Mouse (Mus musculus) hindbrain, embryonic 13.5 days (tissue): ENCODE measurements at regions not wholly inside any gene's neighbourhood (a gene's known extent, or its start where the extent isn't known, plus 50 kb on each side); places are given as distances from the start of the nearest gene placed in this dataset.

Experiments
- ATAC-seq: fragments of 200-750 bp; cut with Nextera tagmentation; 2 replicates; pipeline ENCODE4 v1.8.0; 2017; ENCODE audit warnings: moderate TSS enrichment; ENCODE audit not compliant: low FRiP score
- H3K27ac ChIP-seq: fragments of 300-500 bp; sonication (generic); 2 replicates; pipeline ENCODE4 v1.5.1; 2015; ENCODE audit warnings: inconsistent platforms, mild to moderate bottlenecking, moderate library complexity
- H3K27me3 ChIP-seq: fragments of 300-500 bp; sonication (generic); 2 replicates; pipeline ENCODE4 v1.6.1; 2015; ENCODE audit warnings: mild to moderate bottlenecking, inconsistent platforms
- H3K36me3 ChIP-seq: fragments of 300-500 bp; sonication (generic); 2 replicates; pipeline ENCODE4 v1.6.1; 2015; ENCODE audit warnings: mild to moderate bottlenecking, inconsistent platforms
- H3K4me1 ChIP-seq: fragments of 300-500 bp; sonication (generic); replicated peaks from 2 replicates; pipeline ENCODE4 v1.6.1; 2015; ENCODE audit warnings: inconsistent platforms
- H3K4me2 ChIP-seq: fragments of 300-500 bp; sonication (generic); 2 replicates; pipeline ENCODE4 v1.6.1; 2015; ENCODE audit warnings: inconsistent platforms, mild to moderate bottlenecking, moderate library complexity
- H3K4me3 ChIP-seq: fragments of 300-500 bp; sonication (generic); 2 replicates; pipeline ENCODE4 v1.5.1; 2015; ENCODE audit warnings: mild to moderate bottlenecking, inconsistent platforms
- H3K9ac ChIP-seq: fragments of 300-500 bp; sonication (generic); 2 replicates; pipeline ENCODE4 v1.6.1; 2015; ENCODE audit warnings: mild to moderate bottlenecking, inconsistent platforms
- H3K9me3 ChIP-seq: fragments of 300-500 bp; sonication (generic); 2 replicates; pipeline ENCODE4 v1.6.1; 2016; ENCODE audit warnings: inconsistent platforms
- whole genome bisulfite sequencing: fragments of 180-500 bp; shearing (Covaris S2); methylation state at CpG from one replicate; pipeline ENCODE4 v1.1.7; 2015; 5-methylcytosine and 5-hydroxymethylcytosine counted together

DNA sequence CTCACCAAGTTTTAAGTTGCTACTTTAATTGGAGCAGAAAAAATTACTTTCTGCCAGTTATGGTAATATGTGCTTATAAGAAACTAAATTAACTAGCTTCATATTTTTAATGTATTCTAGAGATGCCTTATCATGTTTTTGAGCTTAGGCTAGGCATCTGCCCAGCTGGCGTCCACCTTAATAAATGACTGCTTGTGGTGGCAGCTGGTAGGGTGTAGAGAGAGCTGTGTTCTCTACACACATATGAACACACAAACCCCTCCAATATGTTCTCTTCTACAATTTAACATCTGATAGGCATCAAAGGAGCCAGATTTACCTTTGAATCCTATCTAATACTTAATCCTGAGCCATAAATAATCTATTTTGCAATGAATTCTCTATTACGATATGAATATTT, 173.4 kb downstream of the Gm4340 start:
- Histone ChIP-seq H3K27ac (no peak overlapping the region), H3K4me3 (no peak overlapping the region), H3K4me2 (no peak overlapping the region), H3K9me3 (no peaks in the 10 kb centered on the region), H3K36me3 (no peaks in the 10 kb centered on the region), H3K9ac (no peak overlapping the region), H3K27me3 (no peaks in the 10 kb centered on the region), H3K4me1 (no peaks in the 10 kb centered on the region)
- 86% methylated on average over 2 of the region's 2 CpGs for WGBS
- ATAC-seq, result no peak

DNA sequence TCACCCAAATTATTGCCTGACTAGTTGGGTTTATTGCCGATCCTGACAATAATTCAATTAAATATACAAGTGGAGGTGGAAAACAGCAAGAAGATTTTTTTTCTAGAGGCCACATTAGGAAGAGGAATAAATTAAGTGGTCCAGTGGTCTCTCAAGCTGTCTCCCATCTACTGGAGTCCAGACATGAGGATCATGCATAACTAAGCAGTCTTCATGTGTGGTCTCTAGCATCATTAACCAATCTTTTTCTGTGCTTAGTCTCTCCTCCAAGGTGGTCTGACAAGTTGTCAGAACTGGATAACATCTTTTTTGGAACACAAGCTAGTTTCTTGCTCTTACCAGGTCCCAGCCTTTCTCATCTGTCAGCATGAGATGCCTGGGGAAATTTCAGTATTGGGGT, 180.7 kb downstream of the Gm4340 start:
- no peak overlapping the region for H3K27ac ChIP-seq
- no peak overlapping the region for H3K4me2 ChIP-seq
- no peaks in the 10 kb centered on the region for H3K4me1 ChIP-seq
- WGBS, result 63% methylated on average over 1 of the region's 1 CpGs
- H3K4me3 ChIP-seq, result no peak overlapping the region
- no peak for ATAC-seq
- H3K36me3 ChIP-seq, result no peaks in the 10 kb centered on the region
- no peak overlapping the region for H3K9ac ChIP-seq
- H3K27me3 ChIP-seq, result no peaks in the 10 kb centered on the region
- H3K9me3 ChIP-seq, result no peaks in the 10 kb centered on the region

DNA sequence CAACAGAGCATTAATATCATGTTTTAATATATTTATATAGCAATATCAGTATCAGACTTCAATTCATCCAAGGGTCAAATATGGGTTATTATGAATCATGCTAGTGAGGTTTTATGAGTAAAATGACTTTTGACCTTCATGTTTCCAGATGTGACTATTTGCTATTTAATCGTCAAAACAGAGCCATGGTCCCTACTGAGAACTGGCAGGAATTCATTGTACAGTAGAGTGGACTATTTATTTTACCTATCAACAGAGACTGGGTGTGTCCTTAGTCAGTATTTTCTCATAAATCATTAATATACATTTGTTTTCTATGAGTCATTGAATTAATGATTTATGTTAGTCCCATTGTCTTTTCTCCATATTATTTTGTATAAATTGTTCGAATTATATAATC, 194.4 kb downstream of the Gm4340 start:
- H3K4me1 ChIP-seq, result no peaks in the 10 kb centered on the region
- H3K9ac ChIP-seq, result no peak overlapping the region
- WGBS, result 77% methylated on average over 2 of the region's 2 CpGs
- H3K9me3 ChIP-seq, result no peaks in the 10 kb centered on the region
- no peak overlapping the region for H3K27ac ChIP-seq
- H3K27me3 ChIP-seq, result no peaks in the 10 kb centered on the region
- H3K36me3 ChIP-seq, result no peaks in the 10 kb centered on the region
- no peak overlapping the region for H3K4me2 ChIP-seq
- ATAC-seq, result no peak
- no peak overlapping the region for H3K4me3 ChIP-seq

DNA sequence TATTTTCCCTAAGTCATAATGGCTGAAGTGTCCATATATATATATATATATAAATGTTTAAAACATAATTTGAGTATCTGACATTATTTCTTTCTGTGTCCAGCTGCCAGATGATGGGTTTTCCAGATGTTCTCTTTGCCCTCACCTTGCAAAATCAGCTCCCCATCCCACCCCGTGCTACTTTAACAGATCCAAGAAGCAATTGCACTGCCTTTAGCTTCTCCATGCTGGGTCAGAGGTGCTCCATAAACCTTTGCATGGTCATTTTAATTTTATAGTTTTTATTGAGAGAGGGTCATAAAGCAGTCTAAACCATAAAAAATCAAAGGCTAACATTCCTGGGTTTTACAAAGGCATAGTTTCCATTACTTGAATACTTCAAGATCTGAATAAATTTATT, 201.9 kb downstream of the Gm4340 start:
- Histone ChIP-seq H3K4me1 (no peaks in the 10 kb centered on the region), H3K27me3 (no peaks in the 10 kb centered on the region), H3K4me3 (no peak overlapping the region), H3K36me3 (no peaks in the 10 kb centered on the region), H3K4me2 (no peak overlapping the region), H3K27ac (no peak overlapping the region), H3K9me3 (no peaks in the 10 kb centered on the region), H3K9ac (no peak overlapping the region)
- 69% methylated on average over 1 of the region's 1 CpGs for WGBS
- no peak for ATAC-seq

DNA sequence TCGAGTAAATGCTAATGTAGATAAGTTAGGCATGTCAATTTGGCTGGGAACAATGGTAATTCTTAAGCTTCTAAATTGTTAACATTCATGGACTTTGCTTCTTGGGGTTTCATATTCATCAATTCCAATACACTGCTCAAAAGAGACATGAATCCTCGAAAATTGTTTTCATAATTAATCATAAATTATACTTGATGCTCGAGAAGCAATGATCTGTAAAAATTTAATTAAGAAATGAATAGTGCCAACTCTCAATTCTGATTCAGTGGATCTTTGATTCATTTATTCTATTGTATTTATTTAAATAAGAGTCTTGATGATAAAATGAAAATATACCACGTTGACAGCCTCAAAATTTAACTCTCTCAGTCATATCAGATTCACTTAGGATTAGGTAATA, 214.9 kb downstream of the Gm4340 start:
- no peak overlapping the region for H3K4me2 ChIP-seq
- WGBS, result 58% methylated on average over 4 of the region's 4 CpGs
- no peak for ATAC-seq
- no peaks in the 10 kb centered on the region for H3K27me3 ChIP-seq
- H3K9ac ChIP-seq, result no peak overlapping the region
- H3K9me3 ChIP-seq, result no peaks in the 10 kb centered on the region
- H3K4me1 ChIP-seq, result no peaks in the 10 kb centered on the region
- H3K36me3 ChIP-seq, result no peaks in the 10 kb centered on the region
- H3K27ac ChIP-seq, result no peak overlapping the region
- H3K4me3 ChIP-seq, result no peak overlapping the region

DNA sequence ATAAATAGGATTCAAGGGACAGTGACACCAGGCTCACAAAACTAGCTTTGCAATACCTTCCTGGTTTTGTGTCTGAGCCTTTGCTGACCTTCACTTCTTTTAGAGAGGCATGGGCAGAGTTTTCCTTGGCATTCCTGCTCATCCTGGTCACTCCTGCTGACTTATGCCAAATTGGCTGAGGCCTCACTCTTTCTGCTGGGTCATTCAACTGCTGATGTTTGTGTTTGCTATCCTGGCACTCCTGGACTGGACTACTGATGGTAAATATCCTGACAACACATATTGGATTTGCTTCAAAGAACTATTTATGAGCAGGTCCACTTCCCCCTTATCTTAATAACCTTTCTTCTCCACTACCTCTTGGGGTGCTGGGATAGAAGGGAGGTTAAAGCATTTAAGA, 228.7 kb downstream of the Gm4340 start:
- Histone ChIP-seq H3K4me2 (no peak overlapping the region), H3K4me3 (no peak overlapping the region), H3K9ac (no peak overlapping the region), H3K27ac (no peak overlapping the region), H3K4me1 (no peaks in the 10 kb centered on the region), H3K9me3 (peaks cover 3% of the 10 kb centered on the region), H3K36me3 (no peaks in the 10 kb centered on the region), H3K27me3 (no peaks in the 10 kb centered on the region)
- ATAC-seq, result no peak

DNA sequence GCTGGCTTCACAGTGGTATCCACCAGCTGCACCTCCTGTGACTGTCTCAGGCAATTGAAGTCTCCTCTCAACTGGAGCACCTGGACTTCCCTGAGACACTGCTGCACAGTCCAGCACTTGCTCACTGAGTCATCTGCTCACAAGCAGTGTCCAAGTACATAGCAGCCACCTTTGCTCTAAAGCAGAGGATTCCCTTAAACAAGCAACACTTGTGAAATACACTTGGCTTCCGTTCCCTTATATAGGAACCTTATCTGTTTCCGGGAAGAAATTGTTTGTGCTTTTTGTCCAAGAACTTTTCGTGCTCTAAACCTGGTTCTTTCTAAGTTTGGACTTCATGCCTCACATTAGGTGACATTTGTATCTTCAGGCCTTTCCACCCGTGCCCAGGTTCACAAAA, 229.3 kb downstream of the Gm4340 start:
- Histone ChIP-seq H3K9me3 (peaks cover 3% of the 10 kb centered on the region), H3K9ac (no peak overlapping the region), H3K4me2 (no peak overlapping the region), H3K36me3 (no peaks in the 10 kb centered on the region), H3K27ac (no peak overlapping the region), H3K4me3 (no peak overlapping the region), H3K4me1 (no peaks in the 10 kb centered on the region), H3K27me3 (no peaks in the 10 kb centered on the region)
- ATAC-seq, result no peak
- 88% methylated on average over 4 of the region's 4 CpGs for WGBS

DNA sequence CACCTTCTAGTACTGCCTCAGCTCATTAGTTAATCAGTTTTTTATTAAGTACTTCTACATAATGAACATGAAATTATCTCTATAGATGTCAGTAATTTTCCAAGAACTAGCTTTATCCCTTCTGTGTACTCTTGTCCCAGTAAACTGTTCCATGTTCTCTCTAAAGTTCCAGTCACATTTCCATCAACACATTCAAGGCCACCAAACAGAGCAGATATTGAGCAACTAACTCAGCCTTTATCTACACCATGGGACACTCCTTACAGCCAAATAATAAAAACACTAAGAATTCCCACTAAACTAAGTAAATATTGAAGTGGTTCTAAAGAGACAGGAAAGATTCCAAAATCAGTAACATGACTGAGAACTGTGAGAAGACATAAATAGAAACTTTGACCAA, 229.9 kb downstream of the Gm4340 start:
- Histone ChIP-seq H3K36me3 (no peaks in the 10 kb centered on the region), H3K4me3 (no peak overlapping the region), H3K9ac (no peak overlapping the region), H3K27ac (no peak overlapping the region), H3K27me3 (no peaks in the 10 kb centered on the region), H3K4me1 (no peaks in the 10 kb centered on the region), H3K4me2 (no peak overlapping the region), H3K9me3 (peaks cover 3% of the 10 kb centered on the region)
- no peak for ATAC-seq

DNA sequence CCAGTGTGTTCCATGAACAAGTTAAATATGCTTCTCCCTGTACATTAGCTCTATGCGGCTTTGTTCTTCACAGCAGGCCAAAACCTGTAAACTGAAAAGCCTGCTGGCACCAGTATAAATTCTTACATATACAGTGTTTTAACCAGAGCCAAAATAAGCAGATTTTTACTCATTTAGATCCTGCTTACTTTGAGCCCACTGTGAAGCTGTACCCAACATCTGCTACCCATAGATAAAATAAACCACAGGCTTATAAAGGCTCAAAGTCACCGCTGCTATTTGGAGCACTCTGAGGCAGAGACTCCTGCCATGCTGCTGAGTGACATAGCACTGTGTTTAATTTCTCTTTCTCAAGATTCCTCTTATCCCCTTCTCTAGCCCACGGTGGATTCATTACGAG, 251.1 kb downstream of the Gm4340 start:
- no peak for ATAC-seq
- H3K9ac ChIP-seq, result no peak overlapping the region
- no peaks in the 10 kb centered on the region for H3K9me3 ChIP-seq
- H3K4me3 ChIP-seq, result no peak overlapping the region
- H3K4me2 ChIP-seq, result no peak overlapping the region
- no peaks in the 10 kb centered on the region for H3K36me3 ChIP-seq
- H3K4me1 ChIP-seq, result no peaks in the 10 kb centered on the region
- no peaks in the 10 kb centered on the region for H3K27me3 ChIP-seq
- H3K27ac ChIP-seq, result no peak overlapping the region
- 78% methylated on average over 4 of the region's 4 CpGs for WGBS

DNA sequence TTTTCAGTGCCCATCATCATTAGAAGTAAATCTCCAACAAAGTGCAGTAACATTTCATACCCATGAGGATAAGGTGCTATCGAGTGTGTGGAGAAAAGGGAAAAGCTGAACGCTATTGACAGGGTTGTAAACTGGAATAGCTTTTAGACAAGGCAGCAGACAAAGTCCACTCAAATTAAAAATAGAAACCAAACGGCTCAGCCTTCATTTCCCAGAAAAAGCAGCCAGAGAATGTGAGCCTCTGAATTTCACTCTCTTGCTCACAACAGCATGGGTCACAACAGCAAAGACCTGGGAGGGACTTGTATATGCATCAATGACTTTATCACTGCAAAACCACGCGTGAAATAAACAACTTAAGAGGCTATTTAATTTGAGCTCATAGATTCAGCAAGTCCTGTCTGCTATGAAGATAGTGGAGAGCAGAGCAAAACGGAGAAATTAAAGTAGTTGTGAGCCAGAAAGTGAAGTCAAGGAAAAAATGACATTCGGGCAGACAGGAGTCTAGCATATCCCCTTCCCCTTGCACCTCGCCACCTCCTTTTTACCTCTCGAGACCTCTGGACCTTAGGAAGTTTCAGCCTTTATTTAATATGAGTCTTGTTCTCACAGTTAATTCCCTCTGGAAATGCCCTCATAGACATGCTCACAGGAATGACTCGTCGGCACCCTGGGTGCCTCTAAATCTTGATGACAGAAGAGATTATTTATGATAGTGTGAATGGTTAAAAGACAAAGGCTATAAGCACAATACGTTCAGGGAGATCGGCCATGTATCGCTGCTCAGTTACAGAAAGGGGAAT, 261.9 kb downstream of the Gm4340 start:
- peak; percentile 71; the same call in 1 of the 2 replicates for ATAC-seq
- Histone ChIP-seq H3K9me3 (no peaks in the 10 kb centered on the region), H3K4me1 (0 out of 2 replicates have a peak, but pooled peaks cover 2% of the 10 kb centered on the region), H3K27me3 (no peaks in the 10 kb centered on the region), H3K36me3 (no peaks in the 10 kb centered on the region), H3K9ac (peak overlapping the region; percentile 58), H3K4me3 (peak overlapping the region; percentile 27), H3K27ac (peak overlapping the region; percentile 2; the same call in 1 of the 2 replicates), H3K4me2 (peak overlapping the region; percentile 46)
- 36% methylated on average over 14 of the region's 14 CpGs for WGBS

DNA sequence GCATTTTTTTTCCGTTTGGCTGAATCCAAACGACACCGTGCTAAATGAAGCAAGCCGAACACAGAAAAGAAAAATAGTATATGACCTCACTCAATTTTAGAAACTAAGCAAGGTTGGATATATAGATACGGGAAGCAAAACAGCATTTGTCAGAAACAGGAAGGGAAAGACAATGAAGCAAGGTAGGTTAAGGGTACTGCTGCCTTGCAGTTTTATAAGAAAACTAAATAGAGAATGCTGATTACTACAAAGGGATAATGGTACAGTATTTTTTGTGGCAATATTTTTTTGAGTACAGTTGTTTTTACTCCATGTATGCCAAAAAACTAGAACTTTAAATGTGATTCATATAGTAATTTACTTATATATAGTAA, 262.5 kb downstream of the Gm4340 start:
- ATAC-seq, result peak; percentile 32; the same call in 1 of the 2 replicates
- H3K9ac ChIP-seq, result peak overlapping the region; percentile 58
- no peaks in the 10 kb centered on the region for H3K36me3 ChIP-seq
- WGBS, result 16% methylated on average over 5 of the region's 5 CpGs
- H3K27me3 ChIP-seq, result no peaks in the 10 kb centered on the region
- 0 out of 2 replicates have a peak, but pooled peaks cover 2% of the 10 kb centered on the region for H3K4me1 ChIP-seq
- H3K9me3 ChIP-seq, result no peaks in the 10 kb centered on the region
- peak overlapping the region; percentile 46 for H3K4me2 ChIP-seq
- peak overlapping the region; percentile 2; the same call in 1 of the 2 replicates for H3K27ac ChIP-seq
- peak overlapping the region; percentile 27 for H3K4me3 ChIP-seq

DNA sequence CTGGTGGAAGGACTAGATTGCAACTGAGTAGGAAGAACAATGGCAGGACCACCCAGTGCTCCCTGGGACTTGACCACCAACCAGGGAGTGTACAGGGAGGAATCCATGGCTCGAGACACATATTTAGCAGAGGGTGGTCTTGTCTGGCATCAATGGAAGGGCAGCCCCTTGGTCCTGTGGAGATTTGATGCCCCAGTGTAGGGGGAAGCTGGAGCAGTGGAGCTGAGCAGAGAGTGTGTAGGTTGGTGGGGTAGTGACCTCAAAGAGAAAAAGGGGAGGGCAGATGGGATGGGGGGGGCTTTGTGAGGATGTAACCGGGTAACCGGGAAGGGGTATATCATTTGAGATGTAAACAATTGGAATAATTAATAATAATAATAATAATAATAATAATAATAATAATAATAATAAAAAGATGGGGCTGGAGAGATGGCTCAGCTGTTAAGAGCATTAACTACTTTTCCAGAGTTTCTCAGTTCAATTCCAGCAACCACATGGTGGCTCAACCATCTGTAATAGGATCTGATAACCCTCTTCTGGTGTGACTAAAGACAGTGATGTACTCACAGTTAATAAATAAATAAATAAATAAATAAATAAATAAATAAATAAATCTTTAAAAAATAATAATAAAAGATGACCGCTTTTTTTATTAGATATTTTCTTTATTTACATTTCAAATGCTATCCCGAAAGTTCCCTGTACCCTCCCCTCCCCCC, 292.5 kb downstream of the Gm4340 start:
- WGBS, result 94% methylated on average over 5 of the region's 5 CpGs

DNA sequence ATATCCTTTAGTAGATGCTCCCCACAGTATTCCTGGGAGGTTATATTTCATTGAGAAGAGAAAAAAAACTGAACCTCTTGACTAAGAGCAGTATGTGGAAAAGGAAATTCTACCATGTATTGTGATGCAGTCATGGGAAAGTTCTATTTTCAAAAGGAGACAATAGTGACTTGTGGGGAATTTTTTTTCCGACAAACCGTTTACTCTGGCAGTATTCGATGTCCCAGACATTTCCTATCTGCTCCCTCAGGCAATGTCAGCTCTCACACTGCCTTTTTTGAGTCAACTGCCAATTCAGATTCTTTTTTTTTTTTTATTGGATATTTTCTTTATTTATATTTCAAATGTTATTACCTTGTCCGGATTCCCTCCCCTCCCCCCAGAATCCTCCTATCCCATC, 295.5 kb downstream of the Gm4340 start:
- Histone ChIP-seq H3K9ac (no peak overlapping the region), H3K9me3 (no peaks in the 10 kb centered on the region), H3K27ac (no peak overlapping the region), H3K27me3 (no peaks in the 10 kb centered on the region), H3K4me3 (no peak overlapping the region), H3K4me1 (no peaks in the 10 kb centered on the region), H3K4me2 (no peak overlapping the region), H3K36me3 (no peaks in the 10 kb centered on the region)
- no peak for ATAC-seq
- 75% methylated on average over 4 of the region's 4 CpGs for WGBS

More for the DNA sequence above, 292.5 kb downstream of the Gm4340 start:
- Histone ChIP-seq H3K27ac (no peak overlapping the region), H3K27me3 (no peaks in the 10 kb centered on the region), H3K9me3 (no peaks in the 10 kb centered on the region), H3K4me2 (no peak overlapping the region), H3K9ac (no peak overlapping the region), H3K36me3 (no peaks in the 10 kb centered on the region), H3K4me3 (no peak overlapping the region), H3K4me1 (no peaks in the 10 kb centered on the region)
- ATAC-seq, result no peak
